Mouse (Mus musculus): ENCODE data around the gene Fam110a. TPM values are rescaled to one million over a fixed set of nuclear protein-coding genes. Genes with fewer than 3 reads are reported as not detected.

Gene Fam110a
- polyA plus RNA-seq, 3 experiments from 2014 or later: 16.4 to 27.4 (median 18.3) TPM

GRCm38 (mm10) chr2:151930389-151931074, 49.5 kb downstream of the Fam110a start:
- ATAC-seq: peak; percentile 84

- ATAC-seq: no peak
Measured at GRCm38 (mm10) chr2:151927103-151927502, 52.9 kb downstream of the Fam110a start.

GRCm38 (mm10) chr2:151925715-151926114, 54.3 kb downstream of the Fam110a start:
- ATAC-seq: no peak

- ATAC-seq: no peak
Measured at GRCm38 (mm10) chr2:151924276-151924675, 55.7 kb downstream of the Fam110a start.

- ATAC-seq: no peak
Measured at GRCm38 (mm10) chr2:151921596-151921995, 58.4 kb downstream of the Fam110a start.

- no peak for ATAC-seq
Measured at GRCm38 (mm10) chr2:151921068-151921467, 59.0 kb downstream of the Fam110a start.

Other genes starting within 250 kb of the Fam110a start
- gene Psmf1, start 236.0 kb downstream of the Fam110a start, polyA plus RNA-seq (2017; shearing (Covaris generic)): 10 to 100 TPM; 67.0 to 79.2 (median 76.2) TPM
- gene Rspo4, start 137.3 kb downstream of the Fam110a start, polyA plus RNA-seq (2017; shearing (Covaris generic)): not detected
- gene Angpt4, start 69.0 kb downstream of the Fam110a start, polyA plus RNA-seq (2017; shearing (Covaris generic)): not detected
- gene Slc52a3, start 16.3 kb upstream of the Fam110a start, polyA plus RNA-seq (2017; shearing (Covaris generic)): 10 to 100 TPM in 1 of 3 experiments, 1 to 10 TPM in 2; 5.3 to 16.5 (median 8.9) TPM
- not detected for gene Scrt2, start 101.3 kb upstream of the Fam110a start, polyA plus RNA-seq (2017; shearing (Covaris generic))
- gene Srxn1, start 125.3 kb upstream of the Fam110a start, polyA plus RNA-seq (2017; shearing (Covaris generic)): 1 to 10 TPM; 2.5 to 8.0 (median 3.3) TPM
- gene Tcf15, start 163.3 kb upstream of the Fam110a start, polyA plus RNA-seq (2017; shearing (Covaris generic)): not detected
- gene Csnk2a1, start 246.6 kb upstream of the Fam110a start, polyA plus RNA-seq (2017; shearing (Covaris generic)): 10 to 100 TPM; 57.1 to 89.9 (median 83.2) TPM

Measured in inflammation-experienced regulatory T-cells, adult 6 months (primary cell).